In the genomic region with DNA sequence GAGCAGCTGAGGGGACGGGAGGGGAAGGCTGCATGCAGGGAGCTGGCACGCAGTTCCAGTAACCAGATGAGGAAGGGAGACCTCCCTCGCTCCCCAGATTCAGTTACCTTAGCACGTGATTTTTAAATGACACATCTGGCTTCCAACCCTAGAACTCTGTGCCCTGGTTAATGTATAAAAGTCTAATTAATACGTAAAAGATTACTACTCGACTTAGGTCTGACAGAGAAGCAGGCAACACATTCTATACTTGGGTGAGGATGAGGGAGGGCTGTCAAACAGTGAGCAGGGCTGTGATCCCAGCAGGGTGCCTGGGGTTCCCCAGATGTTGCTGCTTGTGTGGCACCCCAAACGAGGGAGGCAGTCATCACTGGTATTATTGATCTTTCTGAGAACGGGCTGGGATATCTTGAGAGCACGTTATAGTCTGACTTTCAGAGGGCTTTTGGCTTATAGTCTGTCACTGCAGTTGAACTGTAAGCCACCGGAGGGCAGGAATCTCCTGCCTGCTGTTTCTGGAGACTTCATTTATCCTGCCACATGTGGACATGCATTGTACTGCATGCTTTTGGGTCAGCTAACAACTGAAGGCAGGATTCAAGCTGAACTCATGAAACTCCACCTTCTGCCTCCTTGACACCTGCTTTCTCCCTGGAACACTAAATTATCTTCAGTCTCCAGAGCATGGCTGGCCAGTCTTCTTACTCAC, we compare ENCODE assay signal across 7 mouse cellular contexts.
DNase-seq lines count a peak whose midpoint lies in the region; ATAC-seq and TF ChIP-seq lines count a peak whose summit lies in the region.

No protein-coding gene starts in this region.

- no peaks in the 10 kb centered on the region for H3K4me1 ChIP-seq in liver, embryonic 11.5 days (replicated peaks; ENCODE audit: control insufficient read depth, insufficient read depth, low read length)
- no peaks in the 10 kb centered on the region for H3K4me1 ChIP-seq in ES-E14 (ENCODE audit: control insufficient read depth in 2 of 2, insufficient read depth in 2 of 2, low read length in 2 of 2, poor library complexity in 1 of 2)

- no peaks in the 10 kb centered on the region for H3K9me3 ChIP-seq in liver, embryonic 11.5 days (ENCODE audit: control insufficient read depth, low read length)
- H3K9me3 ChIP-seq in ES-E14 (ENCODE audit: control insufficient read depth, insufficient read depth, low read depth, low read length): no peaks in the 10 kb centered on the region

- in situ Hi-C loops in ES-E14 (cut with MboI; ENCODE audit: low sequenced_read_pairs in 2 of 2, unreplicated experiment in 2 of 2): no loop called here

- ATAC-seq in liver, embryonic 11.5 days (replicated peaks; ENCODE audit: low FRiP score): no peak

- peak; percentile 32 for DNase-seq in liver
- no peak for DNase-seq in liver, embryonic 11.5 days (ENCODE audit: low spot score)
- DNase-seq in ES-E14 (ENCODE audit: low read depth, low spot score): no peak
- peak; percentile 25 for DNase-seq in adrenal gland, postnatal 25 days
- DNase-seq in kidney, adult 8-10 months: peak; percentile 19 to 60
- DNase-seq in yolk sac, embryonic 10.5 days (ENCODE audit: low spot score): peak; percentile 26
- no peak for DNase-seq in cerebellum, adult 11 months

- H3K4me3 ChIP-seq in liver, embryonic 11.5 days (ENCODE audit: low read depth, low read length): no peak overlapping the region
- H3K4me3 ChIP-seq in ES-E14 (ENCODE audit: insufficient read depth in 1 of 2, low read depth in 1 of 2, low read length in 2 of 2, poor library complexity in 1 of 2, severe bottlenecking in 1 of 2): no peak overlapping the region

- H3K27me3 ChIP-seq in liver, embryonic 11.5 days (replicated peaks; ENCODE audit: control insufficient read depth, insufficient read depth, low read length): no peaks in the 10 kb centered on the region

- H3K27ac ChIP-seq in liver, embryonic 11.5 days (ENCODE audit: low read depth, low read length): no peak overlapping the region
- H3K27ac ChIP-seq in ES-E14 (ENCODE audit: insufficient read depth, low read depth, low read length, poor library complexity, severe bottlenecking): no peak overlapping the region

- no peak overlapping the region for H3K9ac ChIP-seq in liver, embryonic 11.5 days (ENCODE audit: low read depth, low read length)
- no peak overlapping the region for H3K9ac ChIP-seq in ES-E14 (ENCODE audit: insufficient read depth, low read depth, low read length, poor library complexity, severe bottlenecking)

- WGBS in liver, embryonic 11.5 days: 74% methylated on average over 10 of the region's 10 CpGs

- H3K4me2 ChIP-seq in liver, embryonic 11.5 days: no peak overlapping the region

- H3K36me3 ChIP-seq in liver, embryonic 11.5 days (ENCODE audit: control insufficient read depth, insufficient read depth, low read length): no peaks in the 10 kb centered on the region
- no peaks in the 10 kb centered on the region for H3K36me3 ChIP-seq in ES-E14 (ENCODE audit: control insufficient read depth, insufficient read depth, low read length, poor library complexity, severe bottlenecking)

TF ChIP-seq in ES-E14, 5 proteins besides CTCF, POLR2A, EP300 and RAD21:
- no peak for TF ChIP-seq CHD2 (IDR thresholded peaks at IDR 0.05; ENCODE audit: low read depth, low read length)
- no peak for TF ChIP-seq MAFK (IDR thresholded peaks at IDR 0.05; ENCODE audit: insufficient read depth, low read depth, low read length)
- TF ChIP-seq ZC3H11A (IDR thresholded peaks at IDR 0.05; ENCODE audit: borderline replicate concordance, low read depth, low read length): peak; percentile 68; the same call in 1 of the 2 replicates
- no peak for TF ChIP-seq ZNF384 (IDR thresholded peaks at IDR 0.05; ENCODE audit: low read depth, low read length)
- TF ChIP-seq HCFC1 (IDR thresholded peaks at IDR 0.05; ENCODE audit: borderline replicate concordance, insufficient read depth, low read length): no peak

Comparison
In these comparisons a context has a peak if more than half of its experiments do, and no peak if none do; other contexts are left out.
1. DNase-seq: peak in liver (single experiment), adrenal gland, postnatal 25 days (single experiment), kidney, adult 8-10 months (2 of 2) and yolk sac, embryonic 10.5 days (single experiment); none in liver, embryonic 11.5 days (single experiment), ES-E14 (single experiment) and cerebellum, adult 11 months (single experiment).